Mouse (Mus musculus): ENCODE measurements around the gene Spata16.

Spata16 gene

DNA sequence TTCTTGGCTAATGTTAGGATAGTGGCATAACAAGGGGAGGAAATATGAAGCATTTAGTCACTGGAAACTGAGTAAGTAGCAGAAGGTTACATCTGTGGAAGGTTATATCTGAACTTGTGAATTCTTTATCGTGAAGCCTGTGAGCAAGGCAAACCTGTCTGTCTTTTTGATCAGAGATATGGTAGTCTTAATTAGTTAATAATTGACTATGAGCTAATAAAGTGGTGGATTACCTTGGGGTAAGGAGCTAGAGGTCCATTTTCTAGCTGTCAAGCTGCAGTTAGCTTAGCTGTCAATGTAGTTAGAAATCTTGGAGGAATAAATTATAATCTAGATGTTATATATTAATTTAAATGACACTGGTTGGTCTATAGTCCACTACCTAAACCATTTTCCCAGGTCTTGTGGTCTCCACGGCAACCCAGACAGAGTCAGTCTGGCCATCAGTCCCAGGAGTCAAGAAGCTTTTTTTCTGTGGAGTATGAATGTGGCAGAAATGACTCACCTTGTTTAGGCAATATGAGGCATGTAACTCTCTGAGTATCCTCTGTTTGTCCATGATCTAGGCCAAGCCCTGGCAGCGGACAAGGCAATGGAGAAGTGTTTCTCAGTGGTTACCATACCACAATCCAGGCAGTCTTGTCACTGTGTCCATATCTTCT, 331.6 kb downstream of the Spata16 start:
- no peak for DNase-seq (ENCODE audit: low read depth in 1 of 2, low spot score in 2 of 2)

DNA sequence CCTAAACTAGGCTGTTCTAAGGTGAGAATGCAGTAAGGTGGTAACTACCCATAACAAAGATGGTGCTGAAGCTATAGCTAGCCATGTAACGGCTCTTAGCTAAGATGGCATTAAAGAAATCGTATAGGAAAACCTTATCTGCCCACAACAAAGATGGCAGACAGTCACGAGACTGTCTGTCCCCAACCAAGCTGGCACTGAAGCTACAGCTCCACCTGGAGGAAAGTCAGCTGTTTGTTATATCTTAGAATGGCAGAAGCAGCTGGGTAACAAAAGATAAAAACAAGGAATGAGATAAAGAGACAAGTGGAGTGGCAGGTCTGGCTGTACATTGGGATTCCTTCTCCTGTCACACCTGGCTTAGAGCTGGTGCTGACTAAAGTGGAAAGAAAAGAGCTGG, 333.1 kb downstream of the Spata16 start:
- DNase-seq (ENCODE audit: low read depth in 1 of 2, low spot score in 2 of 2), result no peak

DNA sequence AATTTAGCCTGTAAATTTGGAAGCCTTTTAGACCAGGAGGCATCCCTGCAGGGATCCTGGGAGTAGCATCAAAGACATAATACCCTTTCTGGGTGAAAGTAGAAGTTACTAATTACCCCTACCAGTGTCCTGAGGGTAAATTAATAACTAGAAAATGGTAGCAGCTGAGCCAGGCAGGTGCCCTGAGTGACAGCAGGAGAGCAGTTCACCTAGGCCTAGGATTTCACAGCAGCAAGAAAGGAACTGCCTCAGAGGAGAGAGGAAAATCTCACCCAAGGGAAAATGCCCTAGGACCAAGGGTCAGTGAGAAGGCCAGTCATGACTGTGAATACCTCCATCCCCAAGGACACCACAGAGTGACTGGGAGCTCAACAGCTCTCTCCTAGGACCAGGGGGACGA, 333.9 kb downstream of the Spata16 start:
- no peak for DNase-seq (ENCODE audit: low read depth in 1 of 2, low spot score in 2 of 2)

DNA sequence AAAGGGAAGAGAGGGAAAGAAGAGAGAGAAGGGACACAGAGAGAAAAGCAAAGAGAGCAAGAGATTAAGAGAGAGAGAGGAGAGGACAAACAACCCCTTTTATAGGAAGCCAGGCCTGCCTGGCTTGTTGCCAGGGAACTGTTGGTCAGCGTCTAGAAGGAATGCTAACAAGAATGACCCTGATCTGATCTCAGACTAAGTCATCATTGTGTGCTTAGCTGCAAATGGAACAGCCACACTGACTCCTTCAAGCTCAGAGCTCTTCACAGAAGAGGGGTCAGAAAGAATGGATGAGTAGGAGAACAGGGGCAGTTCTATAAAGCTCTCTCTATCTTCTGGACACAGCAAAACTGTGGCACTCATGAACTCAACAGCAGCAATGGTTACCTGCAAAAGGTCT, 334.7 kb downstream of the Spata16 start:
- no peak for DNase-seq (ENCODE audit: low read depth in 1 of 2, low spot score in 2 of 2)

DNA sequence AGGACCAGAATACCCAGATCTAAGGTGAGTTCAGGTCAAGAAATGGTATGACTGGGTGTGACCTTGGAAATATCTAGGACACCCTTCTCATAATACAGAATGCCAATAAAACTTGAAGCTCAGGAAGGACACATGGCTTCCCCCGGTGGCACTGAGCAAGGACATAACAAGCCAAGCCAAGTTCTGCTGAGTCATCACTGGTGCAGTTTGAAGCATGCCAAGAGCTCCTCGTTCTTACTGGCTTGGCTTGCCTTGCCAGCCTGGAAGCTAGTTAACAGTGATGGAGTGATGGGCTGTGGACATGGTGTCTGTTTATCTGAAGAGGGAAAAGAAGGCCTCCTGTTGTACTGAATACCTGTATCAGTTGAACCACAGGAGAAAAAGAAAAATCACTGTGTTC, 342.2 kb downstream of the Spata16 start:
- no peak for DNase-seq (ENCODE audit: low read depth in 1 of 2, low spot score in 2 of 2)

DNA sequence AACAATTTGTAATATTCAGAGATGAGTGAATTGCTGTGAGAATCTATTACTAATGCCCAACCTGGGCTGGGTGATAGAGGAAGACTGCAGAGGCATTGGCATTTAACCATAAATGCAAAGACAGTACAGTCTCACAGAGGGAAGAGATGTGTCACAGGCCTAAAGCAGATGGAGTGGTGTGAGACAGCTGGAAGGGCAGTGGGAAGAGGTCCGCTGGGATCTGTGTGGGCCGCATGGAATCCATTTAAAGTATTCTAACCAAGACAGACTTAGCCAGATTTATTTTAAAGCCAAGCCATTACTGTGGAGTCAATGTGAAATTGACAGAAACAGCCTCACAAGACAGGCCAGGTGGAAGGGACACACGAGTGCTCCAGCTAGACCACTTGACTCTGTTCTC, 343.0 kb downstream of the Spata16 start:
- no peak for DNase-seq (ENCODE audit: low read depth in 1 of 2, low spot score in 2 of 2)

DNA sequence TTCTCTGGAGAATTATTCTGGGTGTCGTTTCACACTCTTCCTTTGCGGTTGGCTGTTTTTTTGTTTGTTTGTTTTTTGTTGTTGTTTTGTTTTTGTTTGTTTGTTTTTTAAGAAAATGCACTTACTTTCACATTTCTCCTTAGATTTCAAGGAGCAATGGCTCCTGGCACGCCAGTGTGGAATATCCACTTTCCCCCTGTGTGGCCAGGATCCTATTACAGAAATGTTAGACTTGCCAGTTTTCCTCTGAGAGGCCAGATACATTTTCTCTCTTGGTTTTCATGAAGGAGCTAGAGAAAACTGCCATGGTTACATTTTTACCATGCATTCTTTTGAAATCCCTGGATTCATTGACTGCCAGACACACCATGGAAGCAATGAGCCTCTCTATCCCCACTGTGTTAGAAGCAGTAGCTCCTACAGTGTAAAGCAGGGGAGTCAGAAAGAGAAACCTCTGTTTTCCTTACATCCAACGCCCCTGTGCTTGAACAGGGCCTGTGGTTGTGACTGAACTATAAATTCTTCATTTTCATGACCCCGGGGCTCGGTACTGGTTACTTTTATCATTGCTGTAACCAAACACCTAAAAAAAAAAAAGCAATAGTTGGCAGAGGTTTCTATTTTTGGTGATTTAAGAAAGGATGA, 344.7 kb downstream of the Spata16 start:
- DNase-seq (ENCODE audit: low read depth in 1 of 2, low spot score in 2 of 2), result no peak

DNA sequence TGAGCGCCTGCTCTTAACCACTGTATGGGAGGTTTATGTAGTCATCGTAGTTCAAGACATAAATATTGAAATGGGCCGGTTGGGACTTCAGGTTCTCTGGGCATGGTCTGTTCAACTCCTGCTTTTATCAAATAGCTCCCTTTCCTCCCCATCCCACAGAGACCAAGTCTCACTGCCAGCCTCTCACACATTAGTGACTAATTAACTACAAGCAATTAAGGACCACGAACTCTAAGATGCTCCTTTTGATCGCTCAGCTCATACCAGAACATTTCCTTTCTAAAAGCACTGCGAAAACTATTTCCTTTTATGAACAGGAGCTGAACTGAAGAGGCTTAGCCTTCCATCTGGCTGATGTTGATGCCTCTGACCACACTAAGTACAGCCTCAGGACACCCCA, 346.3 kb downstream of the Spata16 start:
- no peak for DNase-seq (ENCODE audit: low read depth in 1 of 2, low spot score in 2 of 2)

DNA sequence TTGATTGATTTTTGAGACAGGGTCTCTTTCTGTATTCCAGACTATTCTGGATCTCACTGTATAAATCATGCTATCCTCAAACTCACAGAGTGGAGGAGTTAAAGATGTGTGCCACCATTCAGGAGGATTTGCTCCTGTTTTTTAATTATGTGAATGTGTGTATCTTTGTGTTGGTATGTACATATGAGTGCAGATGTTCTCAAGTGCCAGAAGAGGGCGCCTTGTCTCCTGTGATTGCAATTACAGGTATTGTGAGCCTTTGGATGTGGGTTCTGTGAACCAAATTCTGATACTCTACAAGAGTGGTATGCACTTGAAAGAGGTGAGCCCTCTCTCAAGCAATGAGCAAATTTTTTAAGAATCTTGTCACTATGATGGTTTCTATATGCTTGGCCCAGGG, 369.4 kb downstream of the Spata16 start:
- no peak for DNase-seq (ENCODE audit: low read depth in 1 of 2, low spot score in 2 of 2)

DNA sequence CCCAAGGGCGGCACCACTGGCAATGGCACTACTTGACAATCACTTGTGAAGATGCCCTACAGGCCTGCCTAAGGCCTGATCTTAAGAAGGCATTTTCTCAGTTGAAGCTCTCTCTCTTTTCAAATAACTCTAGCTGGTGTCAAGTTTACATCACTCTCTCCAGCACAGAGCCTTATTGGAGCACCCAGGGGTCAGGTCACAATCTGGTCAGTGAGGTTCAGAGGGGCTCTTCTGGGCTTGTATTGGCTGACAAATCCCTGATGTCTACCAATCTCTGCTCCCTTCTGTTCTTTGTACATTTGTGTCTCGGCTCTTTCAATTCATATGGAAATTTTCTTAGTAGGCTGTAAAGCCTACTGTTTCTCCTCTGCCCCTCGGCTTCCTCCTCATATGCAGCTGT, 390.5 kb downstream of the Spata16 start:
- no peak for DNase-seq (ENCODE audit: low read depth in 1 of 2, low spot score in 2 of 2)

DNA sequence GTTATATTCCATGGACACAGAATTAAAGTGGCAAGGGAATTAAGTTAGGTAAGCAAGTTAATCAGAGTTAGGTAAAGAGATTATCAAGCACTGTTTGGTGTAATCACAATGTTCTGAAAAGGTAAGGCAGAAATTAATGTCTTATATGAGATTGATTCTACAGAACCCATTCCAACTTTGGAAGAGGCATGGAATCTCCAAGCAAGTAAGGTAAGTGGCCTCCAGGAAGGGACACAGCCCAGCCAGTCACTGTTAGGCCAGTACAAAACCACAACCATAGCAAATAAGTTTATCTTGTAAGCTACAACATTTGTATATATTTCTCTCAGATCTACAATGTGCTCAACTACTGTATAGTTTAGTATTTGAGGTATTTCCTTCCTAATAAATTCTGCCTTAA, 391.1 kb downstream of the Spata16 start:
- DNase-seq (ENCODE audit: low read depth in 1 of 2, low spot score in 2 of 2), result no peak

DNA sequence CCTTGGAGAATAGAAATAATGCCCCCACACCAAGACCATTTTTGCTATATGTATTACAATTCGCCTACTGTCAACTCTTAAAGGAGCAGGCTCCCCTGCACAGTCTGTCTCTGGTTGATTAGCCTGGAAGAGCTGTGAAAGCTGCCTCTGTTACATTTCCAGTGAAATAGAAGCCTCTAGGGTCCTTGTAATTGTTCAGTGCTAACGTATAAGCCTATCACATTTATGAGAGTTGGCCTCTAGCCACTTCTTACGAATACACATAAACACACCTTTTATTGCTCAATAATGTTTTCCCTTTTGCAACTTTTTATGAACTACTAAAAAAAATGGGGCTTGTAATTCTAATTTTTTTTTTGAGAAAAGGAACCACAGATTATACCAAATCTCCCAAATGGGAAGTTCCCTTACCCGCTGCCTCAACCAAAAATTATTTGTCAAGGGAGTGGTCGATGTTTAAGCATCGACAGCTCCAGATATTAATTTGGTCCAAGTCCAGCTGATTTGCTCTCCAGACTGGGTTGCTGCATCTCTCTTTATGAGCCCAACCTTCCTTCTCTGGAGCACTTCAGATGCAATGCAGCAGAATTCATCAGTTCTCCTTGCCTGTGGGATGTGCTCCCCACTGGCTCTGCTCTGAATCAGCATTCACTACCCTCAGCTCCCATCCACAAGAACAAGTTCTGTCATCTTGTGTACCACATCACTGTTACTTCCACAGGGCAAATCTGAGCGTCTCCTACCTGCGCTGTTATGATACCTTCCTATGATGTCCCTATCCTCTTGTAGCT, 392.8 kb downstream of the Spata16 start:
- DNase-seq (ENCODE audit: low read depth in 1 of 2, low spot score in 2 of 2), result no peak
